Mouse (Mus musculus): ENCODE data around the gene Spon1. TPM values are rescaled to one million over a fixed set of nuclear protein-coding genes. Genes with fewer than 3 reads are reported as not detected.
A peak's percentile ranks its signal among the peaks of the same experiment; 100 is the strongest.

Gene Spon1
- polyA plus RNA-seq, 1 experiment = not detected

GRCm38 (mm10) chr7:114005499-114005898 is 239.7 kb downstream of the Spon1 start:
- TF ChIP-seq POLR2A (IDR thresholded peaks at IDR 0.05; ENCODE audit: borderline replicate concordance, low read depth, low read length) (no peak), CTCF (IDR thresholded peaks at IDR 0.05; ENCODE audit: low read depth, low read length) (no peak)
- Histone ChIP-seq H3K27ac (ENCODE audit: insufficient read depth, low read depth, low read length) (no peak overlapping the region), H3K4me1 (ENCODE audit: control insufficient read depth, insufficient read depth, low read length) (no peaks in the 10 kb centered on the region), H3K4me3 (ENCODE audit: insufficient read depth, low read length) (no peak overlapping the region)

- Histone ChIP-seq H3K27ac (ENCODE audit: insufficient read depth, low read depth, low read length) (no peak overlapping the region), H3K4me1 (ENCODE audit: control insufficient read depth, insufficient read depth, low read length) (no peaks in the 10 kb centered on the region), H3K4me3 (ENCODE audit: insufficient read depth, low read length) (no peak overlapping the region)
- TF ChIP-seq CTCF (IDR thresholded peaks at IDR 0.05; ENCODE audit: low read depth, low read length) = no peak
- TF ChIP-seq POLR2A (IDR thresholded peaks at IDR 0.05; ENCODE audit: borderline replicate concordance, low read depth, low read length) = no peak
Observed at GRCm38 (mm10) chr7:114006456-114006855, 240.7 kb downstream of the Spon1 start.

- Histone ChIP-seq H3K27ac (ENCODE audit: insufficient read depth, low read depth, low read length) (no peak overlapping the region), H3K4me3 (ENCODE audit: insufficient read depth, low read length) (no peak overlapping the region), H3K4me1 (ENCODE audit: control insufficient read depth, insufficient read depth, low read length) (no peaks in the 10 kb centered on the region)
- peak; percentile 30; the same call in 1 of the 2 replicates for TF ChIP-seq CTCF (IDR thresholded peaks at IDR 0.05; ENCODE audit: low read depth, low read length)
- no peak for TF ChIP-seq POLR2A (IDR thresholded peaks at IDR 0.05; ENCODE audit: borderline replicate concordance, low read depth, low read length)
Observed at GRCm38 (mm10) chr7:114007565-114007964, 241.8 kb downstream of the Spon1 start.

GRCm38 (mm10) chr7:114011726-114012443 is 246.1 kb downstream of the Spon1 start:
- H3K27ac ChIP-seq (ENCODE audit: insufficient read depth, low read depth, low read length) = no peak overlapping the region
- no peak for TF ChIP-seq POLR2A (IDR thresholded peaks at IDR 0.05; ENCODE audit: borderline replicate concordance, low read depth, low read length)
- no peak for TF ChIP-seq CTCF (IDR thresholded peaks at IDR 0.05; ENCODE audit: low read depth, low read length)
- H3K4me3 ChIP-seq (ENCODE audit: insufficient read depth, low read length) = no peak overlapping the region
- peaks cover 9% of the 10 kb centered on the region for H3K4me1 ChIP-seq (ENCODE audit: control insufficient read depth, insufficient read depth, low read length)

- Histone ChIP-seq H3K4me3 (ENCODE audit: insufficient read depth, low read length) (no peak overlapping the region), H3K4me1 (ENCODE audit: control insufficient read depth, insufficient read depth, low read length) (peaks cover 9% of the 10 kb centered on the region), H3K27ac (ENCODE audit: insufficient read depth, low read depth, low read length) (no peak overlapping the region)
- no peak for TF ChIP-seq POLR2A (IDR thresholded peaks at IDR 0.05; ENCODE audit: borderline replicate concordance, low read depth, low read length)
- TF ChIP-seq CTCF (IDR thresholded peaks at IDR 0.05; ENCODE audit: low read depth, low read length) = no peak
Observed at GRCm38 (mm10) chr7:114016001-114016949, 250.5 kb downstream of the Spon1 start.

GRCm38 (mm10) chr7:114018861-114019260 is 253.1 kb downstream of the Spon1 start:
- Histone ChIP-seq H3K4me3 (ENCODE audit: insufficient read depth, low read length) (no peak overlapping the region), H3K4me1 (ENCODE audit: control insufficient read depth, insufficient read depth, low read length) (peaks cover 9% of the 10 kb centered on the region), H3K27ac (ENCODE audit: insufficient read depth, low read depth, low read length) (no peak overlapping the region)
- TF ChIP-seq CTCF (IDR thresholded peaks at IDR 0.05; ENCODE audit: low read depth, low read length) (no peak), POLR2A (IDR thresholded peaks at IDR 0.05; ENCODE audit: borderline replicate concordance, low read depth, low read length) (no peak)

GRCm38 (mm10) chr7:114020057-114020703 is 254.4 kb downstream of the Spon1 start:
- TF ChIP-seq POLR2A (IDR thresholded peaks at IDR 0.05; ENCODE audit: borderline replicate concordance, low read depth, low read length) (no peak), CTCF (IDR thresholded peaks at IDR 0.05; ENCODE audit: low read depth, low read length) (no peak)
- peaks cover 9% of the 10 kb centered on the region for H3K4me1 ChIP-seq (ENCODE audit: control insufficient read depth, insufficient read depth, low read length)
- peak overlapping the region; percentile 89 for H3K4me3 ChIP-seq (ENCODE audit: insufficient read depth, low read length)
- no peak overlapping the region for H3K27ac ChIP-seq (ENCODE audit: insufficient read depth, low read depth, low read length)

- Histone ChIP-seq H3K4me3 (ENCODE audit: insufficient read depth, low read length) (peak overlapping the region; percentile 89), H3K4me1 (ENCODE audit: control insufficient read depth, insufficient read depth, low read length) (peaks cover 9% of the 10 kb centered on the region), H3K27ac (ENCODE audit: insufficient read depth, low read depth, low read length) (no peak overlapping the region)
- no peak for TF ChIP-seq POLR2A (IDR thresholded peaks at IDR 0.05; ENCODE audit: borderline replicate concordance, low read depth, low read length)
- peak; percentile 96 for TF ChIP-seq CTCF (IDR thresholded peaks at IDR 0.05; ENCODE audit: low read depth, low read length)
Observed at GRCm38 (mm10) chr7:114020704-114021093, 254.9 kb downstream of the Spon1 start.

GRCm38 (mm10) chr7:114026923-114027322 is 261.1 kb downstream of the Spon1 start:
- H3K4me3 ChIP-seq (ENCODE audit: insufficient read depth, low read length) = no peak overlapping the region
- H3K4me1 ChIP-seq (ENCODE audit: control insufficient read depth, insufficient read depth, low read length) = peaks cover 4% of the 10 kb centered on the region
- H3K27ac ChIP-seq (ENCODE audit: insufficient read depth, low read depth, low read length) = no peak overlapping the region
- TF ChIP-seq POLR2A (IDR thresholded peaks at IDR 0.05; ENCODE audit: borderline replicate concordance, low read depth, low read length) (no peak), CTCF (IDR thresholded peaks at IDR 0.05; ENCODE audit: low read depth, low read length) (no peak)

Measured in bone marrow macrophage, adult 2 months (primary cell).